Mouse (Mus musculus): Measurements from ENCODE around the gene Esrrg. TPM values are rescaled to one million over a fixed set of nuclear protein-coding genes. Genes with fewer than 3 reads are reported as not detected.

Esrrg gene
- total and polyA plus RNA-seq, 2 experiments, result 1.1 to 4.2 TPM

DNA sequence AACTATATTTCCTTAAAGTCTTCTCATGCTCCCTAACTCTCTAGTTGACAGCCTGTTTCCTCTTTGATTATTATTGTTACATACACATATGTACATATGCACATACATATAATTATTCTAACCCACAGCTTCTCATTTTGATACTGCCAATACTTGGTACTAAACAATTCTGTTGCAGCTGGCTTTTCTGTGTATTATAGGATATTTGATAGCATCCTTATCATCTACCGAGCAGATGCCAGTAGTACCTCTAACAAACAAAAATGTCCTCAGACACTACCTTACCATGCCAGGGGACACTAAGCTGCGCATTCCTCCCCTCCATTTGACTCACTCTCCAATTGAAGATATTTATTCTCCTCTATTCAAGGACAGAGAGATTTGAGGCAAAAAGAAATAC is 543.4 kb downstream of the Esrrg start:
- no peaks in the 10 kb centered on the region for H3K79me2 ChIP-seq (ENCODE audit: control insufficient read depth, insufficient read depth, low read length)
- no peaks in the 10 kb centered on the region for H3K4me1 ChIP-seq (ENCODE audit: control insufficient read depth, insufficient read depth, low read length)
- WGBS, result 98% methylated on average over 2 of the region's 2 CpGs
- no peaks in the 10 kb centered on the region for H3K27me3 ChIP-seq (ENCODE audit: control insufficient read depth, insufficient read depth, low read length)
- no peak overlapping the region for H3K4me3 ChIP-seq (ENCODE audit: insufficient read depth, low read depth, low read length)
- no peak overlapping the region for H3K27ac ChIP-seq (replicated peaks; ENCODE audit: insufficient read depth, low read depth, low read length)
- TF ChIP-seq POLR2A (IDR thresholded peaks at IDR 0.05; ENCODE audit: extremely low read depth, insufficient read depth, low read length) (no peak), CTCF (IDR thresholded peaks at IDR 0.05; ENCODE audit: low read depth, low read length) (no peak)
- no peak overlapping the region for H3K9ac ChIP-seq (ENCODE audit: low read depth, low read length)
- no peaks in the 10 kb centered on the region for H3K36me3 ChIP-seq (ENCODE audit: control insufficient read depth, insufficient read depth, low read length)
- DNase-seq (ENCODE audit: extremely low read depth, low read depth, low spot score), result no peak

DNA sequence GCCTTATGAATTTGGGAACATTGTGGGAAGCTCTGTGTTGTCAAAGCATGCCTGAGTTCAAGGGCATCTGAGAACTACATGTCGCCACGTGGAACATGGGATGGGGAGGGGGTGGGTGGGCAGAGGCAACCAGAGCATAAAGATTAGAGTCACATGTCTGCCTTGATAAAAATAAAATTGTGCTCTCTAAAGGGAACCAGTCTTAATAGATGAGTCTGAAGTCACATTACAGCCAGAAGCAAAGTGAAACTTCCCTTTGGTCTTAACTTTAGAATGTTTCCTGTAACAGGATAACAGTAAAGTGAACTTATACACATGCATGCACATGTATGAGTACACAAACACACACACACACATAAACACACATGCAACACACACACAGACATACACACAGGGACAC is 545.1 kb downstream of the Esrrg start:
- H3K27ac ChIP-seq (replicated peaks; ENCODE audit: insufficient read depth, low read depth, low read length), result no peak overlapping the region
- WGBS, result 68% methylated on average over 2 of the region's 2 CpGs
- TF ChIP-seq POLR2A (IDR thresholded peaks at IDR 0.05; ENCODE audit: extremely low read depth, insufficient read depth, low read length) (no peak), CTCF (IDR thresholded peaks at IDR 0.05; ENCODE audit: low read depth, low read length) (no peak)
- no peak overlapping the region for H3K9ac ChIP-seq (ENCODE audit: low read depth, low read length)
- no peaks in the 10 kb centered on the region for H3K36me3 ChIP-seq (ENCODE audit: control insufficient read depth, insufficient read depth, low read length)
- no peaks in the 10 kb centered on the region for H3K4me1 ChIP-seq (ENCODE audit: control insufficient read depth, insufficient read depth, low read length)
- no peaks in the 10 kb centered on the region for H3K27me3 ChIP-seq (ENCODE audit: control insufficient read depth, insufficient read depth, low read length)
- H3K79me2 ChIP-seq (ENCODE audit: control insufficient read depth, insufficient read depth, low read length), result no peaks in the 10 kb centered on the region
- no peak for DNase-seq (ENCODE audit: extremely low read depth, low read depth, low spot score)
- no peak overlapping the region for H3K4me3 ChIP-seq (ENCODE audit: insufficient read depth, low read depth, low read length)

DNA sequence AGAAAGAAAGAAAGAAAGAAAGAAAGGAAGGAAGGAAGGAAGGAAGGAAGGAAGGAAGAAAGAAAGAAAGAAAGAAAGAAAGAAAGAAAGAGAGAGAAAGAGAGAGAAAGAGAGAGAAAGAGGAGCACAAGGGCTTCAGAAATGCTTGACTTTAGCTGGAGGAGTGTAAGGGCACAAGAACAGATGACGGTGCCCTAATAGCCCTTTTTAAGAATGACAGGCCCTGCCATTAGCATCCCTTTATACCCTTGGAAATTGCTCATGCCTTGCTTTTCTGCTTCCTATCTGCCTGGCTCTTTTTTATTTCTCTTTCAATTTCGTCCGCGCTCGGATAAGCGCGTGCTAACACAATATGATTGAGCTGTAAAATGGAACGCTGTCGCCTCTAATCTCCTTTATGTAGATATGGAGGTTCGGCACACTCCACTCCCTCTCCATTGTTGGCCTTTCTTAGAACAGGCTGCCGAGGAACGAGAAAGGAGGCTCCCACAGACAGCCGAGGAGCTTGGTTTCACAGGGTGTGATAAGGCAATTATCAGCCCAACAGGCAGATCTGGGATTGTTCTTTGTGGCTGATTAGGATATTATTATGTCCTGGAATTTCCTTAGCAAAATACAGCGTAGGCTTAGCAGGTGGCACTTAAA is 546.0 kb downstream of the Esrrg start:
- no peak overlapping the region for H3K9ac ChIP-seq (ENCODE audit: low read depth, low read length)
- 74% methylated on average over 14 of the region's 14 CpGs for WGBS

DNA sequence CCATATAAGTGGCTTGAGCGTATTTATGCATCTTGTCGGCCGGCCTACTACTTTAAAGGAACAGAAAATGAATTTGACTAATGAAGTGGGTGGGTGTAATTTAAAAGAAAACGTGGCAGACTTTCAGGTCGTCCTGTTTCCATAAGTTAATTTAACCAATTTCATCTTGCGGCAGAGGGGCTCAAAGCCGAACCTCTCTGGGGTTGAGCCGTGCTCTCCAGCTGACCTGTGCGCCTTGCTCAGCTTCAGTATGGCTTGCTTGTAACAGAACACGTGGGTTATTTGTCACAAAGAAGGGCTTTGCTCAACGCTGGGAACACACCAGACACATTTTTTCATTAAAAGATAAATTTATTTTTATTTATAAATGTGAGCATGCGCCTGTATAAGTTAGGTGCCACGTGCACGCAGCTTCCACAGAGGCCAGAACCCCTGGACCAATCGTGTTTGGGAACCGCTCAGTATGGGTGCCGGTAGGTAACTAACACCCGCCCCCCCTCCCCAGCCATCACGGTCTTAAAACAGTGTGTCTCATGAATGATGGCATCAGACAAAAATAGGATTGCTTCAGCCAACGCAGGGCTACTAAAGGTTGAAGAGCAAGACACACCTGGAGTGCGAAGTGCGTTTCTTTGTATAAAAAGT is 546.7 kb downstream of the Esrrg start:
- 89% methylated on average over 22 of the region's 22 CpGs for WGBS
- no peak overlapping the region for H3K27ac ChIP-seq (replicated peaks; ENCODE audit: insufficient read depth, low read depth, low read length)

More for the DNA sequence above, 546.0 kb downstream of the Esrrg start:
- Histone ChIP-seq H3K4me1 (ENCODE audit: control insufficient read depth, insufficient read depth, low read length) (no peaks in the 10 kb centered on the region), H3K4me3 (ENCODE audit: insufficient read depth, low read depth, low read length) (no peak overlapping the region), H3K79me2 (ENCODE audit: control insufficient read depth, insufficient read depth, low read length) (no peaks in the 10 kb centered on the region), H3K27me3 (ENCODE audit: control insufficient read depth, insufficient read depth, low read length) (no peaks in the 10 kb centered on the region), H3K27ac (replicated peaks; ENCODE audit: insufficient read depth, low read depth, low read length) (no peak overlapping the region), H3K36me3 (ENCODE audit: control insufficient read depth, insufficient read depth, low read length) (no peaks in the 10 kb centered on the region)
- DNase-seq (ENCODE audit: extremely low read depth, low read depth, low spot score), result no peak
- no peak for TF ChIP-seq CTCF (IDR thresholded peaks at IDR 0.05; ENCODE audit: low read depth, low read length)
- no peak for TF ChIP-seq POLR2A (IDR thresholded peaks at IDR 0.05; ENCODE audit: extremely low read depth, insufficient read depth, low read length)

DNA sequence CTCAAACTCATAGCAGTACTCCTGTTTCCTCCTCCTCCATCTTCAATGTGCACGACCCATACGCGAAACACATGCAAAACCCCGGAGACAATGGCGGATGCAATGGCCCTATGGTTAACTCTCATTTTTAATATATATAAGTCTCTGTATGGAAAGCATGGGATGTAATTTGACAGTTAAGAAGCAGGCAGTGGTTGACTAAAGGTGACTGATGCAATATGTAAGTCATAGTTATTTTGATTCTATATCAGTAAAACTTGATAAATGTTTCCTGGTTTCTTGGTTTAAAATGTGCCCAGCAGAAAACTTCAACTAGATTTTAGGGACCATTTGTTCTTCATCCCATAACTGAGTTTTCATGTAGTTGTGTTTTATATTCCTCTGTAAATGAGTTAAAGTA is 547.9 kb downstream of the Esrrg start:
- no peaks in the 10 kb centered on the region for H3K79me2 ChIP-seq (ENCODE audit: control insufficient read depth, insufficient read depth, low read length)
- no peak for DNase-seq (ENCODE audit: extremely low read depth, low read depth, low spot score)
- no peak for TF ChIP-seq POLR2A (IDR thresholded peaks at IDR 0.05; ENCODE audit: extremely low read depth, insufficient read depth, low read length)
- no peak for TF ChIP-seq CTCF (IDR thresholded peaks at IDR 0.05; ENCODE audit: low read depth, low read length)
- H3K36me3 ChIP-seq (ENCODE audit: control insufficient read depth, insufficient read depth, low read length), result no peaks in the 10 kb centered on the region
- H3K27me3 ChIP-seq (ENCODE audit: control insufficient read depth, insufficient read depth, low read length), result no peaks in the 10 kb centered on the region
- no peaks in the 10 kb centered on the region for H3K4me1 ChIP-seq (ENCODE audit: control insufficient read depth, insufficient read depth, low read length)
- H3K27ac ChIP-seq (replicated peaks; ENCODE audit: insufficient read depth, low read depth, low read length), result no peak overlapping the region
- H3K9ac ChIP-seq (ENCODE audit: low read depth, low read length), result no peak overlapping the region
- no peak overlapping the region for H3K4me3 ChIP-seq (ENCODE audit: insufficient read depth, low read depth, low read length)
- WGBS, result 97% methylated on average over 5 of the region's 5 CpGs

More for the DNA sequence above, 546.7 kb downstream of the Esrrg start:
- Histone ChIP-seq H3K9ac (ENCODE audit: low read depth, low read length) (no peak overlapping the region), H3K79me2 (ENCODE audit: control insufficient read depth, insufficient read depth, low read length) (no peaks in the 10 kb centered on the region), H3K27me3 (ENCODE audit: control insufficient read depth, insufficient read depth, low read length) (no peaks in the 10 kb centered on the region), H3K4me3 (ENCODE audit: insufficient read depth, low read depth, low read length) (no peak overlapping the region), H3K4me1 (ENCODE audit: control insufficient read depth, insufficient read depth, low read length) (no peaks in the 10 kb centered on the region), H3K36me3 (ENCODE audit: control insufficient read depth, insufficient read depth, low read length) (no peaks in the 10 kb centered on the region)
- no peak for DNase-seq (ENCODE audit: extremely low read depth, low read depth, low spot score)
- TF ChIP-seq POLR2A (IDR thresholded peaks at IDR 0.05; ENCODE audit: extremely low read depth, insufficient read depth, low read length) (no peak), CTCF (IDR thresholded peaks at IDR 0.05; ENCODE audit: low read depth, low read length) (no peak)

Data from liver, adult 2 months (tissue).